Mouse (Mus musculus) embryonic facial prominence, embryonic 11.5 days (tissue): ENCODE data around the gene Emc1. TPM values are rescaled to one million over a fixed set of nuclear protein-coding genes. Genes with fewer than 3 reads are reported as not detected.
A peak's percentile ranks its signal among the peaks of the same experiment; 100 is the strongest.

Experiments used
- ATAC-seq: fragments of 200-750 bp; cut with Nextera tagmentation; replicated peaks from 2 replicates; pipeline ENCODE4 v1.8.0; 2017; ENCODE audit warnings: low read depth; ENCODE audit not compliant: insufficient number of reproducible peaks, low FRiP score, low TSS enrichment
- DNase-seq: peaks from one replicate; pipeline ENCODE4 v3.0.0-alpha.2; 2015; ENCODE audit warnings: low spot score
- H3K27ac ChIP-seq: fragments of 300-500 bp; sonication (generic); replicated peaks from 2 replicates; pipeline ENCODE4 v1.5.1; 2014; ENCODE audit warnings: mild to moderate bottlenecking, low read depth, low read length, control low read depth
- H3K27me3 ChIP-seq: fragments of 300-500 bp; sonication (generic); 2 replicates; pipeline ENCODE4 v1.6.1; 2014; ENCODE audit warnings: mild to moderate bottlenecking, low read length, moderate library complexity, mixed read lengths; ENCODE audit not compliant: control insufficient read depth, insufficient read depth
- H3K36me3 ChIP-seq: fragments of 300-500 bp; sonication (generic); replicated peaks from 2 replicates; pipeline ENCODE4 v1.6.1; 2014; ENCODE audit warnings: low read depth, mild to moderate bottlenecking, low read length, moderate library complexity, mixed read lengths; ENCODE audit not compliant: control insufficient read depth, insufficient read depth
- H3K4me1 ChIP-seq: fragments of 300-500 bp; sonication (generic); 2 replicates; pipeline ENCODE4 v1.6.1; 2014; ENCODE audit warnings: low read length, mixed read lengths; ENCODE audit not compliant: control insufficient read depth, insufficient read depth
- H3K4me2 ChIP-seq: fragments of 300-500 bp; sonication (generic); 2 replicates; pipeline ENCODE4 v1.6.1; 2014; ENCODE audit warnings: low read depth, mild to moderate bottlenecking, control low read depth, low read length, moderate library complexity
- H3K4me3 ChIP-seq: fragments of 300-500 bp; sonication (generic); 2 replicates; pipeline ENCODE4 v1.5.1; 2014; ENCODE audit warnings: low read depth, low read length, control low read depth
- H3K9ac ChIP-seq: fragments of 300-500 bp; sonication (generic); replicated peaks from 2 replicates; pipeline ENCODE4 v1.6.1; 2014; ENCODE audit warnings: mild to moderate bottlenecking, control low read depth, low read length
- H3K9me3 ChIP-seq: fragments of 300-500 bp; sonication (generic); replicated peaks from 2 replicates; pipeline ENCODE4 v1.6.1; 2016; ENCODE audit warnings: mild to moderate bottlenecking, low read length, inconsistent platforms, mixed read lengths; ENCODE audit not compliant: control insufficient read depth
- WGBS: fragments of 180-500 bp; shearing (Covaris S2); extraction: QIAGEN DNeasy Blood & Tissue Kit; methylation state at CpG from one replicate; pipeline ENCODE4 v1.1.7; 2014; 5-methylcytosine and 5-hydroxymethylcytosine counted together
- polyA plus RNA-seq: library from polyadenylated mRNA; unstranded; fragments of >200 nt; fragmentation: Nextera tagmentation; extraction: Ambion mirVana; gene quantifications from 2 replicates; pipeline ENCODE4 v1.2.1, GENCODE M21; 2014

Gene Emc1
- 13.5 and 17.0 TPM in 2 replicates for polyA plus RNA-seq

GRCm38 (mm10) chr4:139351931-139352711, at the start of gene Emc1, which contains the start of the genes Mrto4 and Ubr4:
Gene Emc1, plus strand, starts transcription at chr4:139352587.
Gene Mrto4, minus strand, starts transcription at chr4:139352576.
Gene Ubr4, plus strand, starts transcription at chr4:139352609.
- Histone ChIP-seq H3K27me3 (no peaks in the 10 kb centered on the region), H3K36me3 (peaks cover 7% of the 10 kb centered on the region), H3K4me2 (peak within 1 kb of the TSS; percentile 85), H3K4me1 (peaks cover 3% of the 10 kb centered on the region), H3K9ac (peak within 1 kb of the TSS; percentile 95), H3K27ac (peak within 1 kb of the TSS; percentile 95), H3K4me3 (peak within 1 kb of the TSS; percentile 88), H3K9me3 (no peaks in the 10 kb centered on the region)
- peak; percentile 87 for DNase-seq
- WGBS, result under 1% methylated on average over 59 of the region's 64 CpGs
- ATAC-seq, result peak; percentile 92

GRCm38 (mm10) chr4:139305521-139305920, 46.9 kb upstream of the Emc1 start:
- no peaks in the 10 kb centered on the region for H3K4me1 ChIP-seq
- no peak overlapping the region for H3K27ac ChIP-seq
- no peak overlapping the region for H3K9ac ChIP-seq
- no peak overlapping the region for H3K4me3 ChIP-seq
- no peaks in the 10 kb centered on the region for H3K36me3 ChIP-seq
- no peaks in the 10 kb centered on the region for H3K9me3 ChIP-seq
- DNase-seq, result no peak
- H3K4me2 ChIP-seq, result no peak overlapping the region
- ATAC-seq, result no peak
- 0 out of 2 replicates have a peak, but pooled peaks cover 2% of the 10 kb centered on the region for H3K27me3 ChIP-seq
- 93% methylated on average over 3 of the region's 3 CpGs for WGBS

GRCm38 (mm10) chr4:139307916-139308315, 44.5 kb upstream of the Emc1 start:
- no peak for ATAC-seq
- no peak overlapping the region; the same call in 1 of the 2 replicates for H3K9ac ChIP-seq
- 0 out of 2 replicates have a peak, but pooled peaks cover 2% of the 10 kb centered on the region for H3K27me3 ChIP-seq
- WGBS, result 90% methylated on average over 5 of the region's 5 CpGs
- no peaks in the 10 kb centered on the region for H3K9me3 ChIP-seq
- no peaks in the 10 kb centered on the region for H3K36me3 ChIP-seq
- no peak overlapping the region for H3K4me3 ChIP-seq
- no peak overlapping the region for H3K4me2 ChIP-seq
- H3K4me1 ChIP-seq, result no peaks in the 10 kb centered on the region
- DNase-seq, result no peak
- H3K27ac ChIP-seq, result no peak overlapping the region

DNA sequence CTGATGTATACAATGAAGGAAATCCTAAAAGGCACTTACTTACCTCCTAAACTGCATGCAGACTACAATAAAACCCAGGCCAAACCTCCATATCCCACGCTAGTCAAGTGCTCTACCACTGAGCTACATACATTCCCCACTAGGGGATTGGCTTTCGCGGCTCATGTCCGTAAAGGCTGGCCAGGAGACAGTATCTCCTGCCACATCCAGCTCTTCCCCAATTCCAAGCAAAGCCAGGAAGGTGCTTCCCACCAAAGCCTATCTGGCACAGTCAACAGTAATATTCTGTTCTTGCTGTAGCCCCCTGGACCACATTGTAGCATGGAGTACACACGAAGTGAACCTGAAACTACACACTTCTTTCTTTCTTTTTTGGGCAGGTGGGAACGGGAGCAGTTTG, 42.7 kb upstream of the Emc1 start:
- Histone ChIP-seq H3K9me3 (no peaks in the 10 kb centered on the region), H3K27ac (no peak overlapping the region), H3K4me3 (peak overlapping the region; percentile 98), H3K4me1 (no peaks in the 10 kb centered on the region), H3K9ac (peak overlapping the region; percentile 94), H3K4me2 (peak overlapping the region; percentile 95), H3K36me3 (no peaks in the 10 kb centered on the region), H3K27me3 (0 out of 2 replicates have a peak, but pooled peaks cover 2% of the 10 kb centered on the region)
- ATAC-seq (no peak), DNase-seq (no peak)
- 19% methylated on average over 6 of the region's 6 CpGs for WGBS

- Histone ChIP-seq H3K9me3 (no peaks in the 10 kb centered on the region), H3K4me3 (peak within 1 kb of the TSS; percentile 98), H3K9ac (peak within 1 kb of the TSS; percentile 94), H3K27me3 (0 out of 2 replicates have a peak, but pooled peaks cover 2% of the 10 kb centered on the region), H3K27ac (peak within 1 kb of the TSS; percentile 59), H3K4me2 (peak within 1 kb of the TSS; percentile 95), H3K36me3 (peaks cover 3% of the 10 kb centered on the region; the same call in 1 of the 2 replicates), H3K4me1 (no peaks in the 10 kb centered on the region)
- DNase-seq (peak; percentile 98), ATAC-seq (peak; percentile 84)
- under 1% methylated on average over 63 of the region's 63 CpGs for WGBS
These were observed 42.1 kb upstream of the Emc1 start, which contains the start of the genes Pqlc2 and Akr7a5 for GRCm38 (mm10) chr4:139310171-139310898. Gene Pqlc2, minus strand, starts transcription at chr4:139310708. Gene Akr7a5, plus strand, starts transcription at chr4:139310744.

- ATAC-seq (peak; percentile 70), DNase-seq (peak; percentile 48)
- Histone ChIP-seq H3K27me3 (0 out of 2 replicates have a peak, but pooled peaks cover 2% of the 10 kb centered on the region), H3K4me3 (peak overlapping the region; percentile 98), H3K4me1 (no peaks in the 10 kb centered on the region), H3K36me3 (peaks cover 3% of the 10 kb centered on the region; the same call in 1 of the 2 replicates), H3K9ac (peak overlapping the region; percentile 94), H3K4me2 (peak overlapping the region; percentile 95), H3K9me3 (no peaks in the 10 kb centered on the region), H3K27ac (peak overlapping the region; percentile 59)
- under 1% methylated on average over 53 of the region's 53 CpGs for WGBS
These were observed 41.3 kb upstream of the Emc1 start for GRCm38 (mm10) chr4:139310899-139311701.

- Histone ChIP-seq H3K27me3 (0 out of 2 replicates have a peak, but pooled peaks cover 2% of the 10 kb centered on the region), H3K9ac (peak overlapping the region; percentile 94), H3K4me2 (peak overlapping the region; percentile 95), H3K4me3 (peak overlapping the region; percentile 98), H3K4me1 (no peaks in the 10 kb centered on the region), H3K9me3 (no peaks in the 10 kb centered on the region), H3K27ac (no peak overlapping the region), H3K36me3 (peaks cover 3% of the 10 kb centered on the region; the same call in 1 of the 2 replicates)
- ATAC-seq (no peak), DNase-seq (peak; percentile 14)
- WGBS, result 28% methylated on average over 14 of the region's 14 CpGs
These were observed 40.7 kb upstream of the Emc1 start for GRCm38 (mm10) chr4:139311707-139312106.
